Mouse (Mus musculus) E14TG2a.4 (cell line): Measurements from ENCODE around the gene Slfn14.
"Not testable (repeated sequence)": the region's sequence is repeated elsewhere in the genome, so short reads cannot be mapped to it uniquely, and the experiment has no call there.

Experiments
- H3K27me3 ChIP-seq: 2 replicates; pipeline ENCODE4 v1.6.1; 2014; ENCODE audit warnings: low read length, control low read depth; ENCODE audit not compliant: insufficient read depth
- H3K36me3 ChIP-seq: 2 replicates; pipeline ENCODE4 v1.6.1; 2014; ENCODE audit warnings: low read length, control low read depth; ENCODE audit not compliant: insufficient read depth
- H3K4me1 ChIP-seq: replicated peaks from 2 replicates; pipeline ENCODE4 v1.6.1; 2014; ENCODE audit warnings: low read depth, low read length, control low read depth
- H3K4me3 ChIP-seq: replicated peaks from 2 replicates; pipeline ENCODE4 v1.5.1; 2014; ENCODE audit warnings: mild to moderate bottlenecking, low read length
- H3K9me3 ChIP-seq: 2 replicates; pipeline ENCODE4 v1.6.1; 2014; ENCODE audit warnings: low read length, control low read depth
- CTCF ChIP-seq: conservative IDR thresholded peaks from 2 replicates; pipeline ENCODE4 v1.5.1; 2014; ENCODE audit warnings: low read length
- NANOG ChIP-seq: IDR thresholded peaks from 2 replicates; pipeline ENCODE4 v1.6.1; 2014; ENCODE audit warnings: borderline replicate concordance, low read length, mixed read lengths
- POU5F1 ChIP-seq: IDR thresholded peaks from 2 replicates; pipeline ENCODE4 v1.6.1; 2014; ENCODE audit warnings: low read length, borderline replicate concordance

Slfn14 gene

DNA sequence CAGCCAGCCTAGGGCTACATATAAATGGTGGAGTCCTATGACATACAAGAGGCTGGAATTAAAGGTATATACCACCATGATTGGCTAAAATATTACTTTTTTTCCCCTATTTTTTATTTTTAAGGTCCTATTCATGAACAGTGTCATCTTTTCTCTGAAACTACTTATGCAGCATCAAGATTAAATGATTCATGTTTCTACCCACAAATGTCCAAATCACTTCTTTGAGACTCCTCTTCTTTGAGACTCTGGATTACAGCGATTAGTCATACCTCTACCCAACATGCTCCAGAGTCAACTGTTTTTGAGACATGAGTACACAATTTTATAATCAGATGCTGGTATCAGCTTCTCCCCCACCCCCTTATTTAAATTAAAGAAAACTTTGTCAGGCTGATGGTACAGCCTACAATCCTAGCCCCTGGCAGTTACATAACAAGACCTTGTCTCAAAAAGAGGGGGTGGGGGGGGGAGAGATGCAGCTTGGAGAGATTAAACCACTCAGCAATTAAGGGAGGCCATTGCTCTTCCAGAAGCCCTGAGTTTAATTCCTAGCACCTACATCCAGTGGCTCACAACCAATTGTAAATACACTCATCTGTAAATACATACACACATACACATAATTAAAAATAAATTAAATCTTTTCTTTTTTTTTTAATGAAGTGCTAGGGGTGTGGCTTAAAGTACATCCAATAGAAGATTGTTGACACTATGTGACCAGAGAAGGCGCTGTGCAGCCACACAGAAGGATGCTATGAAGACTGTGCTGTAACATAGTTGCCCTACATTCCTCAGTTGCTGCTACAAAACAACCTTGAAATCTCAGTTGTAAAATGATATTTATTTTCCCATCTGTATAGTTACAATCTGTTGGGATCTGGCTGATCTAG lies 14.3 kb downstream of the Slfn14 start:
- peaks cover 31% of the 10 kb centered on the region for H3K27me3 ChIP-seq
- no peak overlapping the region for H3K4me3 ChIP-seq
- peaks cover 7% of the 10 kb centered on the region for H3K4me1 ChIP-seq
- TF ChIP-seq NANOG (no peak), POU5F1 (no peak), CTCF (peak; percentile 19; the same call in 1 of the 2 replicates)
- no peaks in the 10 kb centered on the region for H3K36me3 ChIP-seq
- H3K9me3 ChIP-seq = no peaks in the 10 kb centered on the region

DNA sequence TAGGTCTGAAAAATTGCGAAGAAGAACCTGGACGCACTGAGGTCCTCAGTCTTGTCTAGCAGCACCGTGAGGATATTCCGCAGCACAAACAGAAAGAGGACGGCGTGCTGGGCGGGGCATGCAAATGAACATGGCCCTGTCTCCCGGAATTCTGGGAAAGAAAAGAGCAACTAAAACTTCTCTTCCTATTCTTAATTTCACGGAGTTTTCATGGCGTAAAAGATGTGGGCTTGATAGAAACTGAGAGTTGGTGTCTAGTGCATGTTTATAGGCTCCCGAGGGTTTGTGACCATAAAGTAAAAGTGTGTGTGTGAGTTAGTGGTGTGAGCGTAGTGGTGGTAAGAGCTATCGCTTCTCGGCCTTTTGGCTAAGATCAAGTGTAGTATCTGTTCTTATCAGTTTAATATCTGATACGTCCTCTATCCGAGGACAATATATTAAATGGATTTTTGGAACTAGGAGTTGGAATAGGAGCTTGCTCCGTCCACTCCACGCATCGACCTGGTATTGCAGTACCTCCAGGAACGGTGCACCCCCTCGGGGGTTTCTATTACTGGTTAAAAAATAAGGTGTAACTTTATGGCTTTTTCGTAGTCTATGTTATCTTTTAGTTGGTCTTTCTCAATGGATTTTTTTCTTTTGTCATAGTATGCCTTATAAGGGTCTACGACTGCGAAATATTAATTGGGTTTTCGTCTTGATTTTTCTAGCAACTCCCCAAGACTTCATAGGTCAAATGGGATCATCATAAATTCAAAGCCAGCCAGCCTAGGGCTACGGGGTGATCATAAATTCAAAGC lies 15.2 kb downstream of the Slfn14 start:
- peak overlapping the region; percentile 82 for H3K4me3 ChIP-seq
- TF ChIP-seq CTCF = no peak
- no peak for TF ChIP-seq NANOG
- TF ChIP-seq POU5F1 = no peak
- H3K9me3 ChIP-seq = no peaks in the 10 kb centered on the region
- H3K36me3 ChIP-seq = no peaks in the 10 kb centered on the region
- H3K27me3 ChIP-seq = peaks cover 27% of the 10 kb centered on the region
- H3K4me1 ChIP-seq = peaks cover 7% of the 10 kb centered on the region

DNA sequence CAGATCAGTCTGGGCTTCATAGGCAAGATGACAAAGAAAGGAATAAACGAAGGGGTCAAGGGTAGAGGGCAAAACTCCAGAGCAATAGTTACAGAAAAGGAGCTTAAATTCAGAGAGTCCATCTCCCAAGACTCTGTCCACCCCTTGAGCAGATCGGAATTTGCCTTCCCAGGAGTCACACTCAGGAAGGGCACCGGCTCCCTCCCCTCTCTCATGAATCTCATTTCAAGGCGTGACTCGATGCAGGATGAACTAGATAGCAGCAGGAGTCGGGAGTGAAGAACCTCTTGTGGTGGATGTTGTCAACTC lies 15.7 kb downstream of the Slfn14 start:
- peaks cover 21% of the 10 kb centered on the region for H3K27me3 ChIP-seq
- H3K4me1 ChIP-seq = peaks cover 7% of the 10 kb centered on the region
- no peaks in the 10 kb centered on the region for H3K9me3 ChIP-seq
- no peaks in the 10 kb centered on the region for H3K36me3 ChIP-seq
- TF ChIP-seq POU5F1 = no peak
- no peak for TF ChIP-seq NANOG
- no peak for TF ChIP-seq CTCF
- H3K4me3 ChIP-seq = peak overlapping the region; percentile 82

DNA sequence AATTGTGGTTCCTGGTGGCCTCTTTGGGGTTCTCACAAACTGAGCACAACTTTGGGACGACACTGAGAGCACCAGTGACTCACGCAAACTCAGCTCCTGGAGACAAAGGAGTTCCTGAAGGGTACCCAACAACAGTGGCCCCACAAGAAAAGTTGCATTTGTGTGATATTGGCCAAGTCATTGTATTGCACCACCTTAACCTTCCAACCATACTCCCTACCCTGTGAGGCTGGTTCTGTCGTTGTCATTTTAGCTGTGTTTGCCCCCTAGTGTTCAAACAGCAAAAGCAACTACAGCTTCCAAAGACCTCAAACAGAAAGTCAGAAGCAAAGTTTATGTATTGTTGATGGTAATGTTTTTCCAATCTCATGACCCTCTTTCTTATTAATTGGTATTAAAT lies 23.4 kb downstream of the Slfn14 start:
- H3K9me3 ChIP-seq = no peaks in the 10 kb centered on the region
- TF ChIP-seq CTCF = peak; percentile 50
- TF ChIP-seq NANOG = no peak
- TF ChIP-seq POU5F1 = no peak
- no peaks in the 10 kb centered on the region for H3K36me3 ChIP-seq
- no peaks in the 10 kb centered on the region for H3K27me3 ChIP-seq
- no peak overlapping the region for H3K4me3 ChIP-seq
- H3K4me1 ChIP-seq = no peaks in the 10 kb centered on the region

DNA sequence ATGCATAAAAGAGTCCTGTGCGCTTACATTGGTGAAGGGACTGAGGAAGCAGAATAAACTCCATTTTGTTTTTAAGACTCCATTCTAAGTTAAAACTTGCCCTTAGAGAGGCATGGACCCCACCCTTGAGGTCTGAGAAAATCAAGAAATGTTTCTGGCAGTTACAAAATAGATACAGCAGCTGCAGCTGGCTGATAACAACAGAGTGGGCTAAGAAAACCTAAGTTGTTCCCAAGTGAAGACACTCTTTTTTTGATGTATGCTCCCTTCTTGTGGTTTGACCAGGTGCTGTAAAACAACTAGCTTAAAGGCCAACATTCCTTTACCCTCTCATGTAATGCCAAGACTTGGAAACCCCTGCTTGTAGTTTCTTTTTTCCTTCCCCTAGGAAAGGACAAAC lies 23.9 kb downstream of the Slfn14 start:
- Histone ChIP-seq H3K4me1 (no peaks in the 10 kb centered on the region), H3K36me3 (no peaks in the 10 kb centered on the region)
- TF ChIP-seq CTCF (no peak), NANOG (no peak), POU5F1 (no peak)

DNA sequence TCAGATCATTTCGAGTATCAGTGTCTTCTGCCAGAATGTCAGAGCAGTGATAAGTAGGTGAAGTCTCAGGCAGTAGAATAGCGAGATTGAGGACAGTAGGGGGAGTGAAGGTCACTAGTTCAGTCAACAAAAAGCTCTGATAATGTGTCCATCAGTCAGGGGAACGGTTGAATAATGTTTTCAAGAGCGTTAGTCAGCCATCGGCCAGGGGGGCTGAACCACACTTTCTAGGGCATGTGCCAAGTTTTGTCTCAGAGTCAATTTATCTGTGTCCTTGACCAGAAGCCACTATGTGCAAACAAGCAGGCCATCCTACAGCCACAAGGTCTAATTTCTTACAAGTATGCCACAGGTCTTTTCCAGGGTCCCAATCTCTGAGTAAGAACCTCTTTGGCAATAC lies 29.3 kb downstream of the Slfn14 start:
- H3K9me3 ChIP-seq, H3K4me1 ChIP-seq, H3K36me3 ChIP-seq, H3K27me3 ChIP-seq, H3K4me3 ChIP-seq: not testable (repeated sequence)

More for the DNA sequence above, 23.9 kb downstream of the Slfn14 start:
- Histone ChIP-seq H3K9me3 (no peaks in the 10 kb centered on the region), H3K4me3 (no peak overlapping the region), H3K27me3 (no peaks in the 10 kb centered on the region)

DNA sequence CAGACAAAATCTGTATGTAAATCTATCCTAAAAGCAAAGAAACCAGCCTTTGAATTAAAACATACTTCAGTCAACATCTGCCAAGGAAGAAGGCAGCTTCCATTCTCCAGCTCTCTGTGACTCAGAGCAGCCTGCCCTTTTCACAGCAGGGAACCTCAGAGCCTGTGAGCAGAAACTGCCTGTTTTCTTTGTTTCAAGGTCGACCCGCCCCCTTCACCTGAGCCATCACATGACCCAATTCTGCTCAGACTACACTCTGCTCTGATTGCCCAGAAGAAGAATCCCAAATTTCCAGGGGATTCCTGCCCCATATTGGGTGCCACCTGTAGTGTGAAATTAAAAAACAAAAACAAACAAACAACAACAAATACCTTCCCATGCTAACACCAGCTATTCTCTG lies 46.7 kb downstream of the Slfn14 start:
- Histone ChIP-seq H3K9me3 (peaks cover 24% of the 10 kb centered on the region), H3K4me3 (no peak overlapping the region), H3K36me3 (no peaks in the 10 kb centered on the region), H3K4me1 (peaks cover 26% of the 10 kb centered on the region), H3K27me3 (no peaks in the 10 kb centered on the region)
- no peak for TF ChIP-seq CTCF
- TF ChIP-seq NANOG = no peak
- TF ChIP-seq POU5F1 = no peak

DNA sequence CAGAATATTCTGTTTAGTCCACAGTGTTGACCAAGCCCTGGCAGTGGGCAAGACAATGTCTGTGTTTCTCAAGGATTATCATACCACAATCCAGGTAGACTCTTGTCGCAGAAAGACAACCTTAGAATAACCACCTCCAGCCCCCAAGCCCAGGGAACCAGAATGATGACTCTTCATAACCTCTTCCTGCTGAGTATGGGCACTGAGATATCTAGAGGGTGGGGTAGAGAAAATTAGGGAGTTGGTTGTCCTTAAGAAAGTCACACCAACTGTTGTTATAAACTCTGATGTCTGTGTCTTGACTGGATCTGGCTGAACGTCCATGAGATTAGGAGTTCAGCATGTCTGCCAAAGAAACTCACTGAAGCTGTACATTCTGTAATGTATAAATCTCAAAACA lies 48.1 kb downstream of the Slfn14 start:
- no peak for TF ChIP-seq POU5F1
- no peak for TF ChIP-seq NANOG
- no peak for TF ChIP-seq CTCF
- H3K4me1 ChIP-seq = peaks cover 26% of the 10 kb centered on the region
- H3K4me3 ChIP-seq = no peak overlapping the region
- peaks cover 34% of the 10 kb centered on the region for H3K9me3 ChIP-seq
- H3K36me3 ChIP-seq = no peaks in the 10 kb centered on the region
- H3K27me3 ChIP-seq = no peaks in the 10 kb centered on the region

DNA sequence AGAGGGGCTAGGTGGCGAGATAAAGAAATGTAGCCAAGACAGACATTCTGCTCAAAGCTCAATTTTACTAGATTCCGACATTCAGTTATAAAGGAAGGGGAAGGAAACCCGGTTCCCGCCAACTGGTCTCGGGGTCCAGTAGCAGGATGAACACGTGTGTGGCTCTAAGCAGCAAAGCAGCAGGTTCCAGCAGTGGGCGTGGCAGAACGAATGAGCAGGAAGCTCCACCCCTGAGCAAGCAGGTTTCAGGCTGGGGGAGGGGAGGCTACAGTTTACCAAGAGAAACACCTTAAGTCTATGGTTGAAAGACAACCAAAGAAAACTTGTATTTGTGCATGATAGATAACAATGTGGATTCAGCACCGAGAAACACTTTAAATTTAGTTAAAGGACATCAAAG lies 49.1 kb downstream of the Slfn14 start:
- peaks cover 26% of the 10 kb centered on the region for H3K4me1 ChIP-seq
- not testable (repeated sequence) for H3K27me3 ChIP-seq, H3K36me3 ChIP-seq, H3K4me3 ChIP-seq
- H3K9me3 ChIP-seq = peaks cover 41% of the 10 kb centered on the region

DNA sequence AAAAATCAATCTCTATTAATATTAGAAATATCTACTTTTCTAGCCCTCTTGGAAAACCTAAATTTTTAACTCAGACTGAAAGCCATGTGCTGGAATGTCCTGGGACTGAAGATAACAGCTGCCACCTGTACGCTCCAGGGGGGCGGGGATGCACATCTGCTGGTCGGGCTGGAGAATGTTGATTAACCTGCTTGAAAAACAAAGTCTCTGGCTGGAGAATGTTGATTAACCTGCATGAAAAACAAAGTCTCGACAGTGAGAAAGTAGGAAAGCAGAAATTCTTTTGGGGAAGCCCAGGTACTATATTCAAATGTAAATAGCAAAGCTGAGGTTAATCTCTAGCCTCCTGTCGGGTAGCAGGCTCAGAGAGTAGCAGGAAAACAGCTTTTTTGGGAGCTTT lies 52.9 kb downstream of the Slfn14 start:
- not testable (repeated sequence) for H3K27me3 ChIP-seq, H3K36me3 ChIP-seq, H3K4me3 ChIP-seq
- Histone ChIP-seq H3K9me3 (peaks cover 33% of the 10 kb centered on the region), H3K4me1 (peaks cover 15% of the 10 kb centered on the region)
